In the genomic region with DNA sequence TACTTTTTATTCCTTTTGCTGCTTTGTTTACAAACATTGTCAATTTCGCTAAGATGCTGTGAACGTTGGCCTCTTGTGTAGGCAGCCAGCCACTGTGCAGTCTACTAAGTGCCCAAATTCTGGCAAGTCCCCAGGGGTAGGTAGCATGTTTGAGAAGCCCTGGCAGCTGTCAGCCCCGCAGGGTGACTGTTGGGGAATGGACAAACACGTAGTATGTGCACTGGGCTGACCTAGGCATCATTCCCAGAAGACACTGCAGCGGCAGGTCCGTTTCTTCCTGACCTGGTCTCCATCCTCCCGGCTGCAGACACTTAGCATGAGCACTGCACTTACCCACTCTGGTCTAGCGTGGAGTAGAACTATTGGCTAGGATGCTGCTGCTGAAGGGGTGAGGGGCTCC, we compare ENCODE assay signal across 13 mouse cellular contexts. TPM values are rescaled to one million over a fixed set of nuclear protein-coding genes. Genes with fewer than 3 reads are reported as not detected.
A peak's percentile ranks its signal among the peaks of the same experiment; 100 is the strongest.
DNase-seq lines count a peak whose midpoint lies in the region; ATAC-seq lines count a peak whose summit lies in the region.
"Had no signal": no experiment of that assay in that cellular context is flagged by ENCODE, and none has a peak within 500 bp of the region (broad histone marks: within the 10 kb centered on the region; RNA-seq: fewer than 3 reads in every experiment).

No protein-coding gene starts in this region.

- no peak overlapping the region for H3K9ac ChIP-seq in hindbrain, embryonic 14.5 days
- H3K9ac ChIP-seq in midbrain, embryonic 14.5 days (replicated peaks; ENCODE audit: low read length): no peak overlapping the region
- H3K9ac ChIP-seq in kidney, embryonic 14.5 days (ENCODE audit: low read depth, low read length): no peak overlapping the region

- DNase-seq in cerebellum, postnatal 4 days (ENCODE audit: low spot score in 2 of 2): no peak
- no peak for DNase-seq in hindbrain, embryonic 10.5 days (ENCODE audit: low spot score)
- DNase-seq in hindbrain, embryonic 14.5 days (ENCODE audit: low spot score): no peak
- DNase-seq in cerebellum, adult 9-10 months: peak; percentile 78
- no peak for DNase-seq in midbrain, embryonic 14.5 days
- DNase-seq in thymus, postnatal 0 days (ENCODE audit: low spot score): no peak
- DNase-seq: gastrocnemius, postnatal 36 days; kidney, postnatal 14 days; lung, postnatal 14 days had no signal

- H3K27me3 ChIP-seq in hindbrain, embryonic 10.5 days (ENCODE audit: insufficient read depth, poor library complexity, severe bottlenecking): no peaks in the 10 kb centered on the region
- H3K27me3 ChIP-seq in hindbrain, embryonic 14.5 days (ENCODE audit: control insufficient read depth, insufficient read depth, low read length): no peaks in the 10 kb centered on the region
- H3K27me3 ChIP-seq in midbrain, embryonic 14.5 days (ENCODE audit: control insufficient read depth, insufficient read depth, low read length): no peaks in the 10 kb centered on the region
- no peaks in the 10 kb centered on the region for H3K27me3 ChIP-seq in kidney, embryonic 14.5 days (ENCODE audit: control insufficient read depth, insufficient read depth, low read length)

- peaks cover 89% of the 10 kb centered on the region for H3K36me3 ChIP-seq in hindbrain, embryonic 10.5 days
- H3K36me3 ChIP-seq in hindbrain, embryonic 14.5 days (replicated peaks; ENCODE audit: control insufficient read depth, insufficient read depth): peaks cover 69% of the 10 kb centered on the region
- H3K36me3 ChIP-seq in midbrain, embryonic 14.5 days (ENCODE audit: control insufficient read depth, insufficient read depth, low read length): peaks cover 79% of the 10 kb centered on the region
- H3K36me3 ChIP-seq in kidney, embryonic 14.5 days (ENCODE audit: control insufficient read depth, insufficient read depth, low read length): peaks cover 67% of the 10 kb centered on the region

- ATAC-seq in cerebellum, adult (ENCODE audit: insufficient number of reproducible peaks, low FRiP score, low TSS enrichment): peak; percentile 53; the same call in 1 of the 2 replicates
- ATAC-seq in hindbrain, embryonic 14.5 days (ENCODE audit: low FRiP score): no peak
- no peak for ATAC-seq in midbrain, embryonic 14.5 days (ENCODE audit: low FRiP score, low TSS enrichment)
- ATAC-seq in kidney, embryonic 14.5 days (ENCODE audit: low FRiP score, low TSS enrichment): no peak

- WGBS in hindbrain, embryonic 10.5 days: 90% methylated on average over 8 of the region's 8 CpGs
- WGBS in hindbrain, embryonic 14.5 days: 77% methylated on average over 8 of the region's 8 CpGs
- WGBS in midbrain, embryonic 14.5 days: 84% methylated on average over 8 of the region's 8 CpGs
- 88% methylated on average over 8 of the region's 8 CpGs for WGBS in kidney, embryonic 14.5 days

- no peak overlapping the region for H3K4me3 ChIP-seq in hindbrain, embryonic 10.5 days
- H3K4me3 ChIP-seq in hindbrain, embryonic 14.5 days (replicated peaks; ENCODE audit: low read length): no peak overlapping the region
- H3K4me3 ChIP-seq in midbrain, embryonic 14.5 days (replicated peaks; ENCODE audit: low read depth, low read length): no peak overlapping the region
- H3K4me3 ChIP-seq in kidney, embryonic 14.5 days (ENCODE audit: low read length): no peak overlapping the region
- H3K4me3 ChIP-seq: erythroblast, embryonic 14.5 days had no signal

- H3K4me1 ChIP-seq in hindbrain, embryonic 10.5 days (replicated peaks): peaks cover 8% of the 10 kb centered on the region; the same call in 1 of the 2 replicates
- peaks cover 10% of the 10 kb centered on the region; the same call in 1 of the 2 replicates for H3K4me1 ChIP-seq in hindbrain, embryonic 14.5 days (replicated peaks; ENCODE audit: control insufficient read depth, insufficient read depth, low read length)
- no peaks in the 10 kb centered on the region for H3K4me1 ChIP-seq in midbrain, embryonic 14.5 days (ENCODE audit: control insufficient read depth, insufficient read depth, low read length)
- H3K4me1 ChIP-seq in kidney, embryonic 14.5 days (ENCODE audit: control insufficient read depth, insufficient read depth, low read length): no peaks in the 10 kb centered on the region

- H3K9me3 ChIP-seq in hindbrain, embryonic 10.5 days: no peaks in the 10 kb centered on the region
- H3K9me3 ChIP-seq in hindbrain, embryonic 14.5 days (ENCODE audit: control insufficient read depth, low read length): no peaks in the 10 kb centered on the region
- no peaks in the 10 kb centered on the region for H3K9me3 ChIP-seq in midbrain, embryonic 14.5 days (ENCODE audit: control insufficient read depth, low read length)
- no peaks in the 10 kb centered on the region for H3K9me3 ChIP-seq in kidney, embryonic 14.5 days (ENCODE audit: control insufficient read depth, low read length)

- peak overlapping the region; percentile 46 for H3K27ac ChIP-seq in hindbrain, embryonic 10.5 days
- H3K27ac ChIP-seq in hindbrain, embryonic 14.5 days: no peak overlapping the region
- H3K27ac ChIP-seq in midbrain, embryonic 14.5 days (replicated peaks; ENCODE audit: low read depth, low read length): peak overlapping the region; percentile 13; the same call in 1 of the 2 replicates
- H3K27ac ChIP-seq in kidney, embryonic 14.5 days (ENCODE audit: low read depth, low read length): no peak overlapping the region

- no peak overlapping the region for H3K4me2 ChIP-seq in hindbrain, embryonic 14.5 days (replicated peaks)
- no peak overlapping the region for H3K4me2 ChIP-seq in midbrain, embryonic 14.5 days (ENCODE audit: low read length)
- H3K4me2 ChIP-seq in kidney, embryonic 14.5 days (replicated peaks; ENCODE audit: low read depth, low read length): no peak overlapping the region
- H3K4me2 ChIP-seq: liver, embryonic 11.5 days had no signal

RNA-seq across cellular contexts. Expression of a gene that starts 54.1 kb away (rescaled TPM):
- polyA plus RNA-seq in hindbrain, embryonic 10.5 days (2016; fragmentation: Nextera tagmentation; extraction: Ambion mirVana): 56.9 and 64.5 TPM in 2 replicates
- polyA plus RNA-seq in hindbrain, embryonic 14.5 days (2014; fragmentation: Nextera tagmentation; extraction: Ambion mirVana): 37.8 and 50.5 TPM in 2 replicates
- 47.7 and 48.7 TPM in 2 replicates for polyA plus RNA-seq in midbrain, embryonic 14.5 days (2014; fragmentation: Nextera tagmentation; extraction: Ambion mirVana)
- 39.2 and 39.5 TPM in 2 replicates for polyA plus RNA-seq in kidney, embryonic 14.5 days (2014; fragmentation: Nextera tagmentation; extraction: Ambion mirVana)
- polyA plus RNA-seq in thymus, postnatal 0 days (2015; fragmentation: Nextera tagmentation; extraction: Ambion mirVana): 29.4 and 38.9 TPM in 2 replicates

RNA-seq across cellular contexts. Expression of a gene that starts 58.9 kb away (rescaled TPM):
- 0.12 and 0.17 TPM in 2 replicates for polyA plus RNA-seq in hindbrain, embryonic 10.5 days (2016; fragmentation: Nextera tagmentation; extraction: Ambion mirVana)
- not detected in 2 replicates for polyA plus RNA-seq in hindbrain, embryonic 14.5 days (2014; fragmentation: Nextera tagmentation; extraction: Ambion mirVana)
- not detected in 2 replicates for polyA plus RNA-seq in midbrain, embryonic 14.5 days (2014; fragmentation: Nextera tagmentation; extraction: Ambion mirVana)
- polyA plus RNA-seq in kidney, embryonic 14.5 days (2014; fragmentation: Nextera tagmentation; extraction: Ambion mirVana): not detected in 2 replicates
- 0.13 and 0.22 TPM in 2 replicates for polyA plus RNA-seq in thymus, postnatal 0 days (2015; fragmentation: Nextera tagmentation; extraction: Ambion mirVana)

Comparison
In these comparisons a context has a peak if more than half of its experiments do, and no peak if none do; other contexts are left out.
1. H3K27ac ChIP-seq: peak in hindbrain, embryonic 10.5 days (single experiment) and midbrain, embryonic 14.5 days (single experiment); none in hindbrain, embryonic 14.5 days (single experiment) and kidney, embryonic 14.5 days (single experiment).